Mouse (Mus musculus) macrophage (primary cell): ENCODE results near the gene Rnft2. TPM values are rescaled to one million over a fixed set of nuclear protein-coding genes. Genes with fewer than 3 reads are reported as not detected.

Experiments
- H3K27ac ChIP-seq: fragments of 350-480 bp; formaldehyde crosslinking; 2 replicates; pipeline ENCODE4 v1.9.0; 2021
- H3K36me3 ChIP-seq: fragments of 350-480 bp; formaldehyde crosslinking; 2 replicates; pipeline ENCODE4 v1.9.0; 2021; ENCODE audit errors: inconsistent target
- H3K4me3 ChIP-seq: fragments of 350-480 bp; formaldehyde crosslinking; 2 replicates; pipeline ENCODE4 v1.9.0; 2021; ENCODE audit errors: inconsistent target
- H3K79me2 ChIP-seq: fragments of 350-480 bp; formaldehyde crosslinking; 2 replicates; pipeline ENCODE4 v1.9.0; 2021; ENCODE audit errors: inconsistent target
- WGBS: methylation state at CpG from one replicate; pipeline ENCODE4 v1.1.7; 2026; ENCODE audit warnings: inconsistent platforms; ENCODE audit not compliant: missing documents; 5-methylcytosine and 5-hydroxymethylcytosine counted together
- polyA plus RNA-seq: library from polyadenylated mRNA; stranded (reverse); fragments of 250-400 nt; gene quantifications from 3 replicates; pipeline ENCODE4 v1.2.4, GENCODE M21; 2018; ENCODE audit warnings: inconsistent platforms

The Rnft2 gene
- polyA plus RNA-seq, 1 experiment from 2014 or later = 0.63 TPM

DNA sequence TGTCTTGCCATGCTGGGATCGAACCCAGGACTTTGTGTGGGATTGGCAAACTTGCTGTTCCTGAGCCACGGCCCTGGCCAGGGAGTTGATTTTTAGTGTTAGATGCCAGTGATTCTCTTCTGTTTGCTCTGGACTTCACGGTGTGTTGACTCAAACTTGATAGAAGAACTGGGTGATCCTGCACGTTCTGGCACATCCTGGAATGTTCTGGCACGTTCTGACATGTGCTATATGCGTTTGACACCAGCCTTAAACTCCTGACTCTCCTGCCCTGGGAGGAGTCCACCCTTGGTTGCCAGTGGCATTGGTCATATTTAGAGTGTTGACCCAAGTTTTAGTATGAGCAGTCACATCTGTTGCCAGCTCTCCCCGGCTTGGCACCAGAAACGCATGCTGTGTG is 17.5 kb upstream of the Rnft2 start:
- Histone ChIP-seq H3K36me3 (peaks cover 14% of the 10 kb centered on the region; the same call in 1 of the 2 replicates), H3K4me3 (no peak overlapping the region), H3K27ac (no peak overlapping the region), H3K79me2 (no peaks in the 10 kb centered on the region)
- WGBS = 95% methylated on average over 8 of the region's 8 CpGs

DNA sequence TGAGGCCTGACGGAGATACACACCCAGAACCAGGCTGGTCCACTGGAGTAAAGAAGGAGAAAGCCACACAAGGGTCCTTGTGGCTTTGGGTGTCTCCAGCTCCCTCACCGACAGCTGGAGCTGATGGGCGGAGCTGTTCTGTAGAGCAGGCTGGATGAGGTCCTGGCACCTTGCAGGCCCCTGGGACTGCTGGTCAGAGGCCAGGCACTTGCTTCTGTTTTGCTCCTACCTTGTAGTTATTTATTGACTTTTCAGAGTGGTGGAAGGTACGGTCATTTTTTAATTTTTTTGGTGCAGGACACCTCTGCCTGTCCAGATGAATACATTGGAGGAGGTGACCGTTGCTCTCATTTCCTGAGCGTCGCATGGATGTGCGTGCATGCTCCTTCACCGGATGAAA is 16.3 kb upstream of the Rnft2 start:
- WGBS = 94% methylated on average over 9 of the region's 9 CpGs
- no peaks in the 10 kb centered on the region for H3K79me2 ChIP-seq
- no peak overlapping the region for H3K4me3 ChIP-seq
- H3K27ac ChIP-seq = no peak overlapping the region
- peaks cover 26% of the 10 kb centered on the region; the same call in 1 of the 2 replicates for H3K36me3 ChIP-seq

DNA sequence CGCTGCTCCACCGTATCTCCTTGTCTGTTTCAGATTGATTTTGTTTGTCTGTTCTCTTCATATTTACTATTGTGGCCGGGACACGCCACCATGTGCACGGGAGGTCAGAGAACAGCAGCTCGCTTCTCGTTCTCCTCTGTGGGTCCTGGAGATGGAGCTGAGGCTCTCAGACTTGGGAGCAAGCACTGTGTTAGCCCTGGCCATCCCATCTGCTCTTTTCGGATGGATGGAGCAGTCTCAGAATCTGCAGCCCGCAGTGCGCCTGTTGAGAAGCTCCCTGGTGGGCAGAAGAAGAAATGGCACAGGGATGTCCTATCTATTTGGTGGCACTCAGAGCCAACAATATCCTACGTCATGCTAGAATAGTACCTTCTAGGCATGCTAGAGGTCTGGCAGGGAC is 15.7 kb upstream of the Rnft2 start:
- WGBS = 94% methylated on average over 11 of the region's 11 CpGs
- Histone ChIP-seq H3K79me2 (no peaks in the 10 kb centered on the region), H3K27ac (no peak overlapping the region), H3K4me3 (no peak overlapping the region), H3K36me3 (peaks cover 26% of the 10 kb centered on the region; the same call in 1 of the 2 replicates)

DNA sequence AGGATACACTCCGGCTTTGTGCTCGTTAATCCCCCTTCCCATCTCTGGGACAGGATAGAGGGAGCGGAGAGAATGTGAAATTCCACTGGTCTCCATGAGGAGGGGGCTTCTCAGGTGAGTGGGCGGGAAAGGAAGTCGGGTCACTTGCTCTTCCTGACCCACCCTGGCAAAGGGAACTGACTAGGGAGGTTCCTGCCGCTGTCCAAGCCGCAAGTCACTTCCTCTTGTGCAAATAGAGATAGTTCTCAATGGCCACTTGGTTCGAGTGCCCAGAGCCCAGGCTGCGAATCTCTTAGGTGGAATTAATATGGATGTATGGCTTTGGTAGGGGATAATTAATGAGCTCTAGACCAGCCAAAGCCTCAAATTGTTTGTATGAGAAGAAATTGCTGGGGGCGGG is 15.1 kb upstream of the Rnft2 start:
- Histone ChIP-seq H3K36me3 (peaks cover 26% of the 10 kb centered on the region; the same call in 1 of the 2 replicates), H3K4me3 (no peak overlapping the region), H3K79me2 (no peaks in the 10 kb centered on the region), H3K27ac (no peak overlapping the region)
- WGBS = 21% methylated on average over 10 of the region's 10 CpGs

DNA sequence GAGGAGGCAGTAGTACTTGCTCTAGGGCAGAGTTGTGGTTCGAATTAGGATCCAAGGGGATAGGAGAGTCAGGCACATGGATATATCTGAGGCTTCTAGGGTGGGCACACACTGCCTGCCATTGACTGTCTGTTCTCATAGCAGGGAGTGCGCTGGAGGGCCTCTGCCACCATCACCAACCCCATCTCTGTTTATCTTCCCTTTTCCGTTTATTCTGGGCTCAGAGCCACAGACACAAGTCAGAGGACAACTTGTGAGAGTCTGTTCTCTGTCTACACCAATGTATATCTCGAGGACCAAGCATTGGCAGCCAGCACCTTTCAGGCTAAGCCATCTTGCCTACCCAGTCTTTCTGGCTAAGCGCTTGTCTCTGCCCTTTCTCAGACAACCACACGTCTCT is 14.7 kb upstream of the Rnft2 start:
- WGBS = 32% methylated on average over 6 of the region's 6 CpGs
- peaks cover 26% of the 10 kb centered on the region; the same call in 1 of the 2 replicates for H3K36me3 ChIP-seq
- no peak overlapping the region for H3K4me3 ChIP-seq
- H3K27ac ChIP-seq = no peak overlapping the region
- no peaks in the 10 kb centered on the region for H3K79me2 ChIP-seq

DNA sequence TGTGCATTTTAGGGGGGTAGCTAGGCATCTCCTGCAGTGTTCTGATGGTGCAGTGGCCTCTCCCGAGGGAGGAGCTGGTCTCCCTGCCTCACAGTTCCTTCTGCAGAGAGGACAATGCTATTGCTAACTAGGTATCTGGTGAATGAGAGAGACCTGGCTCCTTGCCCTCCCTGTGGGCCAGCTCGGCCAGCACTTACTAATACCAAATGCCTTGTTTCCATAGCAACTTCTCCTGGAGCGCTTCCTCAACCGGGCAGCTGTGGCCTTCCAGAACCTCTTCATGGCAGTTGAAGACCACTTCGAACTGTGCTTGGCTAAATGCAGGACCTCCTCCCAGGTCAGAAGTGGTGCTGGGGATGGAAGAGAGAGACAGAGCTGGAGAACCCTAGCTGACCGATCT is 14.2 kb upstream of the Rnft2 start:
- no peak overlapping the region for H3K4me3 ChIP-seq
- H3K36me3 ChIP-seq = peaks cover 26% of the 10 kb centered on the region; the same call in 1 of the 2 replicates
- WGBS = 76% methylated on average over 6 of the region's 6 CpGs
- no peak overlapping the region for H3K27ac ChIP-seq
- no peaks in the 10 kb centered on the region for H3K79me2 ChIP-seq

DNA sequence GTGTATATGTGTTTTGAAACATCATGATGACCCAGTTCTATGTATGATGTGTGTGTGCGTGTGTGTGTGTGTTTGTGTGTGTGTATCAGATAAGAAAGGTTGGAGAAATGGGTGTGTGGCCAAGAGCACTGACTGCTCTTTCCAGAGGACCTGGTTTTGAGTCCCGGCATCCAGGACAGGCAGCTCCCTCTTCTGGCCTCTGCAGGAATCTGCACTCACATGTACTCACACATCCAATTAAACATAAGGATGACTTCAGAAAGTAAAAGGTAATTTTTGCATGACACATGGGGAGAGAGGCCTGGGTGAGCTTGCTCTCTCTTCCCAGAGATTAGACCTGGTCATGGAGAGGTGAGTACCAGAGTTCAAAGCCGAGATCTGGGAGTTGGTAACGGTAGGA is 12.1 kb upstream of the Rnft2 start:
- H3K4me3 ChIP-seq = no peak overlapping the region
- WGBS = 87% methylated on average over 4 of the region's 4 CpGs
- H3K79me2 ChIP-seq = no peaks in the 10 kb centered on the region
- H3K27ac ChIP-seq = no peak overlapping the region
- H3K36me3 ChIP-seq = peaks cover 26% of the 10 kb centered on the region; the same call in 1 of the 2 replicates

DNA sequence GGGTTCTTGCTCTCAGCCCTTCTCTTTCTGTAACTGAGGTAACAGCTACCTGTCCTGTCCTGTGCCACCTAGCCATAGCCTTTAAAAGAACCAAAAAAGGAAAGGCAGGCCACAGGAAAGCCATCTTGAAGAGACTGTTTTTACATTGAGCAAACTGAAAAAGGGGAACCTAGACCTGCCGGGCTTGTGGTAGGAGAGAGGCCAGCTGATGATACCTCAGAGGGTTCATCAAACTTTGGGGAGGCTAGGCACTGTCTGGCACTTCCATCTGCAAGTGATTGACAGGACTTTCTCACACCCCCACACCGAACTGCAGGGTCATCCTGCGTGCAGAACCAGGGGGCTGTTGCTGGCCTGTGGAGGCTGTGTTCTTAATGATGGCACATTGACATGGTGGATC is 8.6 kb upstream of the Rnft2 start:
- 28% methylated on average over 3 of the region's 3 CpGs for WGBS
- no peak overlapping the region for H3K27ac ChIP-seq
- H3K79me2 ChIP-seq = no peaks in the 10 kb centered on the region; the same call in 1 of the 2 replicates
- H3K36me3 ChIP-seq = peaks cover 17% of the 10 kb centered on the region; the same call in 1 of the 2 replicates
- no peak overlapping the region for H3K4me3 ChIP-seq

DNA sequence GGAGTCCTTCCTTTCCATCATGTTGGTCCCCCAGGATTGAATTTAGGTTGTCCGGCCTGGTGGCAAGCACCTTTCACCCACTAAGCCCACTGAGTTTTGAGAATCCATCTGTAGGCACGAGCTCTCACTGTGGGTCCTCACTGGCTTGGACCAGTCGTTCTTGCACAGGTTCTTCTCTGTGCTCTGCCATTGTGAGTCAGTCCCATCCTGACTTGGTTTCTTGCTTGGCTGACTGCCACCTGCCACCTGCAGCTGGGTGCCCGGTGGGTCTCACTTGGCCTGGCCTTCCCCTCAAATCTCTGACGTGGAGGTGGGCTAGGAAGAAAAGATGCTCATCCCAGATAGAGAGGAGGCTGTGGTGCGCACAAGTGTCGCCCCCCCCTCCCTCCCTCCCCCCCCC is 6.1 kb upstream of the Rnft2 start:
- Histone ChIP-seq H3K4me3 (no peak overlapping the region), H3K27ac (no peak overlapping the region), H3K36me3 (no peaks in the 10 kb centered on the region), H3K79me2 (peaks cover 3% of the 10 kb centered on the region; the same call in 1 of the 2 replicates)
- 89% methylated on average over 3 of the region's 7 CpGs for WGBS

DNA sequence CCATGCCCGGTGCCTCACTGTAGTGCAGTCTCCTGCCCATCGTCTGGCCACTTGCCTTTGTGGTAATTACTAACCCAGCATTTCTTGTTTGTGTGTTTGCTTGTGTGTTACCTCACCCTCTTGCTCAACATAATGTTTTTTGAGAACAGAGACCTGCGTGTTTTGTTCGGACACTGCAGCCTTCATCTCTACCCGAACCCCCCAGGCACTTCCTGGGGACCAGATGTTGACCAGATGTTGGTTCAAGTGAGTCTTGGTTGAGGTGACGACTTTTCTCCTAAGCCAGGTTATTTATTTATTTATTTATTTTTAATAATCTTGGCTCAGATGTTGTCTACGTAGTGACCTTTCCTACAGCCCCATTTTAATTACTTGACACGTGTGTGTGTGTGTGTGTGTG is 2.5 kb upstream of the Rnft2 start:
- WGBS = 92% methylated on average over 7 of the region's 8 CpGs
- Histone ChIP-seq H3K36me3 (no peaks in the 10 kb centered on the region), H3K79me2 (peaks cover 11% of the 10 kb centered on the region; the same call in 1 of the 2 replicates), H3K27ac (no peak overlapping the region), H3K4me3 (no peak overlapping the region)

DNA sequence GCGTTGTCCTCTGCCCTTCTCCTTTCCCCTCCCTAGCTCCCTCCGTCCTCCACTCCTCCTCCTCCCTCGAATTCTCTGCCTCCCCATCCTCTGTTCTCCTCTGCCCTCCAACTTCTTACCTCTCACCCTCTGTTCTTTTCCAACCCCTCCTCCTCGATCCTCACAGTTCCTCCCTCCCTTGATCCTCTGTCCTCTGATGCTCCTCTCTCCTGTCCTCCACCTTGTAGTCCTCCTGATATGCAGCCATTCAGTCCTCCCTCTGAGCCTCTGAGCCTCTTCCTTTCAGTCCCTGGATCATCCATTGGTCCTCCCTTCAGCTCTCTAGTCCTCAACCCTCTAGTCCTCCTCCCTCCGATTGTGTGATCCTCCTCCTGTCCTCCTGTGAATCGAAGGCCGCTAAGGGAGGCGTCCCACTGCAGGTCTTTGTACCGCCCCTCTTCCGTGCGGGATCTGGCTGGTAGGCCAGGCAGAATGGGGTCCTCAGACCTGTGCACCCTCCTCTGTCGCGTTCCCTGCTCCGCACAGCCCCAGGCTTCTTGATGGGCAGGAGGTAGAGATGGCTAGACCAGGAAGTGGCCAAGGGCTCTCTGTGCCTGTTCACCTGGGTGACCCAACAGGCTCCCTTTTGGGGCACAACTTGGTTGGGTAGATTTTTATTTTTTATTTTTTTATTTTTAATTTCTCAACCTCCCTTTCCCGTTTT is 841 bp upstream of the Rnft2 start:
- 22% methylated on average over 15 of the region's 15 CpGs for WGBS
- Histone ChIP-seq H3K36me3 (no peaks in the 10 kb centered on the region), H3K79me2 (peaks cover 11% of the 10 kb centered on the region; the same call in 1 of the 2 replicates), H3K27ac (no peak overlapping the region; the same call in 1 of the 2 replicates), H3K4me3 (peak overlapping the region; percentile 87)

DNA sequence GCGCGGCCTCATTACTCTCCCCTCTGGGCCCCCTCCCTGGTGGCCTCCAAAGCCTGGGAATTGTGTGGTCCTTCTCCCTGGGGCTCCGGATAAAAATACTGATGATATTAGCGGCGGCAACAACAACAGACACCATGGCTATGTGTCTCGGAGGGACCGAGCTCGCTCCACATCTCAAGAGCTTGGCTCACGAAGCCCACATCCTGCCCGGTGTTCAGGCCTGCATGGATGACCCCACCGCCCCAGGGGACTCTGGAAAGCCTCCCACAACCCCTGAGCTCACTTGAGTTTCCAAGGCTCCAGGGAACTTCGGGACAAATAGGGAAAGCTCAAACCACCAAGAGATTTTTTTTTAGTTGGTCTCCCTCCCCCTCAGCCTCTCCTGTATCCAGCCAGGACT is 5.2 kb downstream of the Rnft2 start:
- no peaks in the 10 kb centered on the region for H3K36me3 ChIP-seq
- no peak overlapping the region for H3K27ac ChIP-seq
- H3K79me2 ChIP-seq = no peaks in the 10 kb centered on the region
- WGBS = 91% methylated on average over 12 of the region's 12 CpGs
- no peak overlapping the region for H3K4me3 ChIP-seq

DNA sequence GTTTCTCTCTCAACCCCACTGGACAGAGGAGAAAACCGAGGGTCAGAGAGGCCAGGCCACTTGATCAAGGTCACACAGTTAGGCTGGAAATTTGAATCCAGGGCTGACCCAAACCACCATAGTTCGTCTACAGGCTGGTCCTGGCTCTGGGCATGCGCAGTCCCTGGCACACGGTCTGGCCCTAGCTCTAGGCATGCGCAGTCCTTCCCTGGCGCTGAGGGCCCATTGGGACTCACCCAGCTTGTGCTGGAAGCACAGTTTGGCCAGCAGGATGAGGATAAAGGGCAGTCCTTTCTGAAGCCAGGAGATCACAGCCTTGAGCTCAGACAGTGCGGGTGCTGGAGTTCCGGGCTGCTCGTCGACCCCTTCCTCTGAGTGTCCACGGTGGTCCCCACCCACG is 8.0 kb downstream of the Rnft2 start:
- H3K4me3 ChIP-seq = no peak overlapping the region

DNA sequence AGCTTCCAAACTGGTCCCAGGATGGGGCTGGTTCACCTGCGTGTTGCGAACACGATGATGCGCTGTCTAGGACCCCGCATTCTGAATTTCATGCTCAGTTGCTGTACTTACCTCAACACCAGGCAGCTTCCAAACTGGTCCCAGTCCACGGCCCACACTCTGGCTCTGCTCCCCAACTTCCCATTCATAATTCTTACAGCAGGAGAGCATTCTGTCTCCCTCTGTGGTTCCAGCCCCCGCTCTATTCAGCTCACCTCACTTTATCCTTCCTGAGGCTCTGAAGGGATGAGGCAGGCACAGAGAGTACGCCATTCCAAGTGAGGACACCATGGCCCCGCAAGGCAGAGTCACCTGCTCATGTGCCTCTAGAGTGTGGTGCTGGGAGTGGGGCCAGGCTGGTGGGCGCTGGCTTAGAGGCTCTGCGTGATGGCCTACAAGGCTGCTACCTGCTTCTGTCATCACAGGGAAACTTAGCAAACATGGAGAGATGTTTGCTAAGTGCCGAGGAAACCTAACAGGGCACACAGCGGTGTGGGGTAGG is 14.8 kb downstream of the Rnft2 start:
- no peaks in the 10 kb centered on the region for H3K79me2 ChIP-seq
- H3K36me3 ChIP-seq = no peaks in the 10 kb centered on the region
- 96% methylated on average over 13 of the region's 13 CpGs for WGBS
- no peak overlapping the region for H3K27ac ChIP-seq
- H3K4me3 ChIP-seq = no peak overlapping the region

More for the DNA sequence above, 8.0 kb downstream of the Rnft2 start:
- Histone ChIP-seq H3K27ac (no peak overlapping the region), H3K79me2 (no peaks in the 10 kb centered on the region), H3K36me3 (no peaks in the 10 kb centered on the region)
- 86% methylated on average over 12 of the region's 12 CpGs for WGBS

DNA sequence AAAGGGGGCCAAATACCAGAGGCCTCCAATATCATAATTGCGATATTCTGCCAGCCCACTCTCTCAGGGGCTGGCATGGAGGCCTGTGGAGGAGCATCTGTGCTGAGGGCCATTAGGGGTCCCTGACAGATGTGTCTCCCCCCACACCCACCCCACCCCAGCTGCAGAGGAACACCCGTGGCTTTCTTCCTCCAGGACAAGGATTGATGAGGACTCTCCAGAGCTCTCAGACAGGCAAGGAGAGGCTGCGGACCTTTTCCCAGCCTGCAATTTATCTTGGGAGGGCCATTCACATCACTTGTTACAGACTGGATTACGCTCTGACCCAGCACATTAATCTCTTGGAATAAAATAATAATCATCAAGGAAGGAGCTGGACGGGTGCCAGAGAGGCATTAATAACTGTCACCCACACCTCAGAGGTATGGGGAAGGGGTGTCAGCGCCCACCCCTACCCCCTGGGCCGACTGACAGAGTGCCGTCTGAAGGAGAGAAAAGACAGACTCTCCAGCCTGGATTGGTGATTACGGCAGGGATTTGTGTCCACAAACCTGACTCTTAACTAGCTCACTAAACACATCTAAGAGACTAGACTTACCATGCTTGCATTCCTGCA is 21.7 kb downstream of the Rnft2 start:
- H3K79me2 ChIP-seq = no peaks in the 10 kb centered on the region
- WGBS = 71% methylated on average over 9 of the region's 9 CpGs
- H3K27ac ChIP-seq = no peak overlapping the region
- H3K4me3 ChIP-seq = no peak overlapping the region
- no peaks in the 10 kb centered on the region for H3K36me3 ChIP-seq
